Mouse (Mus musculus) macrophage (primary cell): ENCODE measurements around the gene Socs5. TPM values are rescaled to one million over a fixed set of nuclear protein-coding genes. Genes with fewer than 3 reads are reported as not detected.

Experiments used
- H3K27ac ChIP-seq: fragments of 350-480 bp; formaldehyde crosslinking; 2 replicates; pipeline ENCODE4 v1.9.0; 2021
- H3K36me3 ChIP-seq: fragments of 350-480 bp; formaldehyde crosslinking; 2 replicates; pipeline ENCODE4 v1.9.0; 2021; ENCODE audit errors: inconsistent target
- H3K4me3 ChIP-seq: fragments of 350-480 bp; formaldehyde crosslinking; 2 replicates; pipeline ENCODE4 v1.9.0; 2021; ENCODE audit errors: inconsistent target
- H3K79me2 ChIP-seq: fragments of 350-480 bp; formaldehyde crosslinking; 2 replicates; pipeline ENCODE4 v1.9.0; 2021; ENCODE audit errors: inconsistent target
- WGBS: methylation state at CpG from one replicate; pipeline ENCODE4 v1.1.7; 2026; ENCODE audit warnings: inconsistent platforms; ENCODE audit not compliant: missing documents; 5-methylcytosine and 5-hydroxymethylcytosine counted together
- polyA plus RNA-seq: library from polyadenylated mRNA; stranded (reverse); fragments of 250-400 nt; gene quantifications from 3 replicates; pipeline ENCODE4 v1.2.4, GENCODE M21; 2018; ENCODE audit warnings: inconsistent platforms

Socs5 gene
- polyA plus RNA-seq, 1 experiment from 2014 or later = 6.0 TPM

GRCm38 (mm10) chr17:87096951-87097350 lies 10.5 kb upstream of the Socs5 start:
- Histone ChIP-seq H3K36me3 (no peaks in the 10 kb centered on the region), H3K4me3 (no peak overlapping the region), H3K27ac (no peak overlapping the region), H3K79me2 (no peaks in the 10 kb centered on the region)
- WGBS = 100% methylated on average over 2 of the region's 2 CpGs

GRCm38 (mm10) chr17:87097576-87097975 lies 9.9 kb upstream of the Socs5 start:
- Histone ChIP-seq H3K36me3 (no peaks in the 10 kb centered on the region), H3K27ac (no peak overlapping the region), H3K4me3 (no peak overlapping the region), H3K79me2 (no peaks in the 10 kb centered on the region)
- 91% methylated on average over 5 of the region's 5 CpGs for WGBS

GRCm38 (mm10) chr17:87100947-87101346 lies 6.5 kb upstream of the Socs5 start:
- Histone ChIP-seq H3K4me3 (no peak overlapping the region), H3K27ac (no peak overlapping the region), H3K79me2 (no peaks in the 10 kb centered on the region), H3K36me3 (no peaks in the 10 kb centered on the region)
- 84% methylated on average over 4 of the region's 4 CpGs for WGBS

- 62% methylated on average over 8 of the region's 8 CpGs for WGBS
- Histone ChIP-seq H3K36me3 (no peaks in the 10 kb centered on the region), H3K79me2 (no peaks in the 10 kb centered on the region), H3K4me3 (no peak overlapping the region), H3K27ac (no peak overlapping the region)
Measured at GRCm38 (mm10) chr17:87102636-87103035, 4.8 kb upstream of the Socs5 start.

GRCm38 (mm10) chr17:87103060-87103459 lies 4.4 kb upstream of the Socs5 start:
- Histone ChIP-seq H3K4me3 (no peak overlapping the region), H3K27ac (no peak overlapping the region), H3K79me2 (peaks cover 2% of the 10 kb centered on the region), H3K36me3 (no peaks in the 10 kb centered on the region)
- 86% methylated on average over 4 of the region's 5 CpGs for WGBS

- H3K36me3 ChIP-seq = no peaks in the 10 kb centered on the region
- H3K79me2 ChIP-seq = peaks cover 14% of the 10 kb centered on the region
- no peak overlapping the region for H3K27ac ChIP-seq
- no peak overlapping the region for H3K4me3 ChIP-seq
- 93% methylated on average over 4 of the region's 4 CpGs for WGBS
Measured at GRCm38 (mm10) chr17:87104276-87104675, 3.2 kb upstream of the Socs5 start.

- peaks cover 31% of the 10 kb centered on the region for H3K79me2 ChIP-seq
- H3K4me3 ChIP-seq = peak overlapping the region; percentile 43
- H3K36me3 ChIP-seq = no peaks in the 10 kb centered on the region
- peak overlapping the region; percentile 96 for H3K27ac ChIP-seq
- 95% methylated on average over 7 of the region's 7 CpGs for WGBS
Measured at GRCm38 (mm10) chr17:87105941-87106340, 1.5 kb upstream of the Socs5 start.

- peak overlapping the region; percentile 96 for H3K27ac ChIP-seq
- peaks cover 41% of the 10 kb centered on the region for H3K79me2 ChIP-seq
- no peaks in the 10 kb centered on the region for H3K36me3 ChIP-seq
- peak overlapping the region; percentile 43 for H3K4me3 ChIP-seq
- WGBS = under 1% methylated on average over 30 of the region's 51 CpGs
Measured at GRCm38 (mm10) chr17:87106691-87107523, 572 bp upstream of the Socs5 start.

GRCm38 (mm10) chr17:87108507-87109292 lies 1.2 kb downstream of the Socs5 start:
- peaks cover 57% of the 10 kb centered on the region for H3K79me2 ChIP-seq
- H3K4me3 ChIP-seq = peak overlapping the region; percentile 74
- H3K27ac ChIP-seq = no peak overlapping the region
- WGBS = 38% methylated on average over 13 of the region's 13 CpGs
- no peaks in the 10 kb centered on the region for H3K36me3 ChIP-seq

- Histone ChIP-seq H3K36me3 (no peaks in the 10 kb centered on the region), H3K79me2 (peaks cover 62% of the 10 kb centered on the region), H3K4me3 (no peak overlapping the region), H3K27ac (no peak overlapping the region)
- 83% methylated on average over 7 of the region's 7 CpGs for WGBS
Measured at GRCm38 (mm10) chr17:87109504-87109903, 2.0 kb downstream of the Socs5 start.

GRCm38 (mm10) chr17:87112852-87113592 lies 5.5 kb downstream of the Socs5 start:
- H3K27ac ChIP-seq = no peak overlapping the region
- H3K4me3 ChIP-seq = no peak overlapping the region
- 95% methylated on average over 5 of the region's 5 CpGs for WGBS
- no peaks in the 10 kb centered on the region for H3K36me3 ChIP-seq
- H3K79me2 ChIP-seq = peaks cover 78% of the 10 kb centered on the region

GRCm38 (mm10) chr17:87115615-87116014 lies 8.1 kb downstream of the Socs5 start:
- 94% methylated on average over 6 of the region's 6 CpGs for WGBS
- H3K4me3 ChIP-seq = no peak overlapping the region
- 0 out of 2 replicates have a peak, but pooled peaks cover 1% of the 10 kb centered on the region for H3K36me3 ChIP-seq
- peaks cover 63% of the 10 kb centered on the region for H3K79me2 ChIP-seq
- H3K27ac ChIP-seq = no peak overlapping the region

GRCm38 (mm10) chr17:87118966-87119526 lies 11.6 kb downstream of the Socs5 start:
- peaks cover 30% of the 10 kb centered on the region; the same call in 1 of the 2 replicates for H3K79me2 ChIP-seq
- no peak overlapping the region for H3K4me3 ChIP-seq
- 0 out of 2 replicates have a peak, but pooled peaks cover 7% of the 10 kb centered on the region for H3K36me3 ChIP-seq
- H3K27ac ChIP-seq = no peak overlapping the region
- WGBS = 91% methylated on average over 7 of the region's 7 CpGs

- H3K36me3 ChIP-seq = 0 out of 2 replicates have a peak, but pooled peaks cover 7% of the 10 kb centered on the region
- H3K4me3 ChIP-seq = no peak overlapping the region
- 93% methylated on average over 21 of the region's 24 CpGs for WGBS
- no peak overlapping the region for H3K27ac ChIP-seq
- no peaks in the 10 kb centered on the region for H3K79me2 ChIP-seq
Measured at GRCm38 (mm10) chr17:87125344-87125743, 17.9 kb downstream of the Socs5 start.
